Mouse (Mus musculus) liver, adult 2 months (tissue): ENCODE data around the gene Grifin. TPM values are rescaled to one million over a fixed set of nuclear protein-coding genes. Genes with fewer than 3 reads are reported as not detected.

Source experiments
- DNase-seq: peaks from one replicate; pipeline ENCODE4 v3.0.0-alpha.2; 2011; ENCODE audit warnings: low read depth, low spot score; ENCODE audit errors: extremely low read depth
- H3K27ac ChIP-seq: fragments of 200-500 bp; replicated peaks from 2 replicates; pipeline ENCODE4 v1.5.1; 2012; ENCODE audit warnings: low read depth, mild to moderate bottlenecking, control low read depth, inconsistent platforms, low read length; ENCODE audit not compliant: insufficient read depth
- H3K27me3 ChIP-seq: fragments of 200-500 bp; 2 replicates; pipeline ENCODE4 v1.6.1; 2012; ENCODE audit warnings: mild to moderate bottlenecking, moderate library complexity, low read length, inconsistent platforms; ENCODE audit not compliant: control insufficient read depth, insufficient read depth
- H3K36me3 ChIP-seq: fragments of 200-500 bp; 2 replicates; pipeline ENCODE4 v1.6.1; 2012; ENCODE audit warnings: low read length, inconsistent platforms; ENCODE audit not compliant: control insufficient read depth, insufficient read depth
- H3K4me1 ChIP-seq: fragments of 200-500 bp; 2 replicates; pipeline ENCODE4 v1.6.1; 2011; ENCODE audit warnings: low read length; ENCODE audit not compliant: control insufficient read depth, insufficient read depth
- H3K4me3 ChIP-seq: fragments of 200-500 bp; 2 replicates; pipeline ENCODE4 v1.5.1; 2011; ENCODE audit warnings: low read depth, mild to moderate bottlenecking, control low read depth, low read length, moderate library complexity; ENCODE audit not compliant: insufficient read depth
- H3K79me2 ChIP-seq: fragments of 200-500 bp; 2 replicates; pipeline ENCODE4 v1.6.1; 2012; ENCODE audit warnings: inconsistent platforms, mild to moderate bottlenecking, low read length, moderate library complexity; ENCODE audit not compliant: control insufficient read depth, insufficient read depth
- H3K9ac ChIP-seq: fragments of 200-500 bp; 2 replicates; pipeline ENCODE4 v1.6.1; 2012; ENCODE audit warnings: low read depth, mild to moderate bottlenecking, control low read depth, inconsistent platforms, low read length
- CTCF ChIP-seq: fragments of 200-500 bp; IDR thresholded peaks from 2 replicates; pipeline ENCODE4 v1.5.1; 2011; ENCODE audit warnings: low read depth, low read length, control low read depth
- POLR2A ChIP-seq: fragments of 200-500 bp; IDR thresholded peaks from 2 replicates; pipeline ENCODE4 v1.6.1; 2011; ENCODE audit warnings: low read length, control low read depth; ENCODE audit not compliant: insufficient read depth; ENCODE audit errors: extremely low read depth
- WGBS: fragments of 180-500 bp; shearing (Covaris S2); methylation state at CpG from one replicate; pipeline ENCODE4 v1.1.7; 2018; 5-methylcytosine and 5-hydroxymethylcytosine counted together
- polyA plus RNA-seq: library from polyadenylated mRNA; depleted of rRNA; stranded (reverse); fragments of >200 nt; gene quantifications from 2 replicates; pipeline ENCODE4 v1.2.3, GENCODE M21; 2012
- total RNA-seq: library from RNA; depleted of rRNA; stranded (reverse); fragments of >200 nt; gene quantifications from 2 replicates; pipeline ENCODE4 v1.2.3, GENCODE M21; 2014

Grifin gene
- total and polyA plus RNA-seq, 2 experiments, result not detected

DNA sequence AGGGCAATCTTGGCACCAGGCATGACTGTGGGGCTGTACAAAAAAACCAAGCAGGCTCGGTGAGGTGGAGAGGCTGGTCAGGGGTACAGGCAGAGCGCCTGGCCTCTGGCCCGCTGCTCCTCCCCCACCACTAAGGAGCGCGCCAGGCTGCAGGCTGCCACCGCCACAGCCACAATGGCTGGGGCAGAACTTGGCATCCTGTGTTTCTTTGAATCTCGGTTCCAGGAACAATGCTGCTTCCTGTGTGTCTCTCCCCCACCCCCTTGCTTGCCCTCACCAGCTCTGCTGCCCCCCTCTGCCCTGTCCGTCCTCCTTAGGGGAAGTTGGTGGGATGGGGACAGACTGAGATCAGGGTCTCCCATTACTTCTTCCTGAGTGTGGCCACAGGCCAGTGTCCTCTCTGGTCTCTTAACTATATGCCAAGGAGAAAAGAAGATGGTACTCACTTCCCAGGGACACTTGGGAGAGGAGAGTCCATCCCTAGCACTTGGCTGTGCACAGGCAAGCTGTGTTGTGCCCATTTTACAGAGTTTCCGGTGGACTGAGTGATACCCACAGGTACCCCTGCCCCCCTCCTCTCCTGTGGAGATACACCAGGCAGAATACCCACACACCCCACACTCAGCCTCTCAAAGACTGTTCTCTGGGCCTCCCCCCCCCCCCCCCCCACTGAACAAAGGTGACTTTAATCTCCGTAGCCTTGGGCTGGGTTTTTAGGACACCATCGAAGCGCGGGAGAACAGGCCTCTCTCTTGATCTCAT, 44.8 kb upstream of the Grifin start:
- H3K4me3 ChIP-seq, result peak overlapping the region; percentile 73
- no peak for DNase-seq
- H3K27me3 ChIP-seq, result 0 out of 2 replicates have a peak, but pooled peaks cover 3% of the 10 kb centered on the region
- H3K9ac ChIP-seq, result peak overlapping the region; percentile 41
- WGBS, result 13% methylated on average over 13 of the region's 13 CpGs
- H3K79me2 ChIP-seq, result no peaks in the 10 kb centered on the region
- TF ChIP-seq POLR2A (no peak), CTCF (no peak)
- peak overlapping the region; percentile 37 for H3K27ac ChIP-seq
- no peaks in the 10 kb centered on the region for H3K4me1 ChIP-seq
- H3K36me3 ChIP-seq, result no peaks in the 10 kb centered on the region

DNA sequence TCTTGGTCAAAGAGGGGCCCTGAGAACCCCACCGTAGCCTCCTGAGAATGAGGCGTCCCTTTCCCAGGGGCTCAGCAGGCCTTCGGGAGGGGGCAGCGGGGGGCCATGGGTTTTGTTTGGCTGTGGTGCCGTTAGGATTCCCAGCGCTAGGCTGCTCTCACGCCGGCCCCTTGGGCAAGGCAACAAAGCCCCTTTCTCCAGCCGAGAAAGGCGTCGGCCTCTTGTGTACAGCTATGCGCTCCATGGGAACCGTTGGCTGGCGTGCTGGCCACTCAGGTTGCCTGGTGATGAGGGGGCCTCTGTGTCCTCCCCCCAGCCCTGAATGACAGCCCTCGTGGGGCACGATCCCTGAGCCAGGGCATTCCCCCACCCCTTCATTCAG, 43.8 kb upstream of the Grifin start:
- Histone ChIP-seq H3K27me3 (0 out of 2 replicates have a peak, but pooled peaks cover 3% of the 10 kb centered on the region), H3K4me3 (peak overlapping the region; percentile 73), H3K27ac (peak overlapping the region; percentile 3), H3K36me3 (no peaks in the 10 kb centered on the region), H3K79me2 (no peaks in the 10 kb centered on the region), H3K4me1 (no peaks in the 10 kb centered on the region), H3K9ac (peak overlapping the region; percentile 83)
- WGBS, result 7% methylated on average over 16 of the region's 16 CpGs
- TF ChIP-seq POLR2A (no peak), CTCF (no peak)
- no peak for DNase-seq

DNA sequence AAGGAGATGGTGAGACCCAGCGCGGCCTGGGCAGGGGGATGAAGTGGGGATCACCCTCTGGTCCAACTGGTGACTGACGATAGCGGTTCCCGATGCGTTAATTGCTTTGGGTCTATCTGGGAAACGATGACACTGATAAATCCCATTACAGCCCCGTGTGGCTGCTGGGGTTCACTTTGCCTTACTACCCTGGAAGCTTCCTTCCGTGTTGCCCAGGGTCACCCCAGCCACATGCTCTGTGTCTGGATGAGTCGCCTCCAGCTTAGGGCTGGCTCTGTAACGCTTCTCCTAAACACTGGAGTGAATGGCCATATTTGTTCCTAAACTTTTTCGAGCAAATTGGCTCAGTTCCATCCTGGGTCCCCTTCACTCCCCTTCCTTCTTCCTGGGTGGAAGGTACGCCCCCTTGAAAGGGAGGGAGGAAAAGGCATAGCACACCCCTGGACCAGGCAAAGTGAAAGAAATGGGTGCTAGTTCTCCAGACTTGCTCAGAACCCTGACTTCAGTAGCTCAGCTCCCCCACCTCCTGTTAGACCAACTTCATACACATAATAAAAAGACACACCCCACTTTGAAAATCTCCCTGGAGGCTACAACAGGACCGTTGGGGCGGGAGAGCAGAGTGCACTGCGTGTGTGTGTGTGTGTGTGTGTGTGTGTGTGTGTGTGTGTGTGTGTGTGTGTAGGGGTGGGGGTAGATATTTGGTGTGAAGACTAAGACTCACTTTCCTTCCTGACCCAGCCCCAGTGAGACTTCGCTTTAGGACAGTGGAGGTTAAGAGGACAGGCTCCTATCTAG, 43.2 kb upstream of the Grifin start:
- Histone ChIP-seq H3K27ac (peak overlapping the region; percentile 44), H3K79me2 (no peaks in the 10 kb centered on the region), H3K4me3 (peak overlapping the region; percentile 73), H3K4me1 (no peaks in the 10 kb centered on the region), H3K36me3 (no peaks in the 10 kb centered on the region), H3K27me3 (0 out of 2 replicates have a peak, but pooled peaks cover 3% of the 10 kb centered on the region), H3K9ac (peak overlapping the region; percentile 83)
- DNase-seq, result no peak
- WGBS, result 7% methylated on average over 17 of the region's 17 CpGs
- TF ChIP-seq CTCF, result no peak
- no peak for TF ChIP-seq POLR2A

DNA sequence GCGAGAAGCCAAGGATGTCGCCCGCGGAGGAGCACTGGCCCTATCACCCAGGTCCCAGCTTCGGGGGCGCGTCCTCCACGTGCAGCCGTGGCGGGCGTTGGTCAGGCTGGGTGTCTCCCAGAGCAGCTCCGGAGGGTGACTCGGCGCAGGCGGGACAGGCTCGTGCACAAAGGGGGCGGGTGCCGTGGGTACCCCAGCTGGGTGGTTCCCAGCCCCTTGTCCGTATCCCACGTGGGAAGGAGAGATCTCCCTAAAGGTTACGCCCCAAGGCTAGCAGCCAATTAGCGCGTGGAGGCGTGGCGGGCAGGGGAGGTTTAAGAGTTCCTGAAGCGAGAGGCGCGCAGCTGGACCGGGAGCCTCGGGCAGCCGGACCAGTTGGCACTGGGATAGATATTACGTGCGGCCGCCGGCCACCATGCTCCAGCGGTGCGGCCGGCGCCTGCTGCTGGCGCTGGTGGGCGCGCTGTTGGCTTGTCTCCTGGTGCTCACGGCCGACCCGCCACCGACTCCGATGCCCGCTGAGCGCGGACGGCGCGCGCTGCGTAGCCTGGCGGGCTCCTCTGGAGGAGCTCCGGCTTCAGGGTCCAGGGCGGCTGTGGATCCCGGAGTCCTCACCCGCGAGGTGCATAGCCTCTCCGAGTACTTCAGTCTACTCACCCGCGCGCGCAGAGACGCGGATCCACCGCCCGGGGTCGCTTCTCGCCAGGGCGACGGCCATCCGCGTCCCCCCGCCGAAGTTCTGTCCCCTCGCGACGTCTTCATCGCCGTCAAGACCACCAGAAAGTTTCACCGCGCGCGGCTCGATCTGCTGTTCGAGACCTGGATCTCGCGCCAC, 42.3 kb upstream of the Grifin start, which contains the start of gene Lfng:
Lfng (plus strand) TSS at position 320 of the 835 bp plus-strand sequence.
- peak within 1 kb of the TSS; percentile 83 for H3K9ac ChIP-seq
- 2% methylated on average over 91 of the region's 91 CpGs for WGBS
- H3K36me3 ChIP-seq, result no peaks in the 10 kb centered on the region
- H3K27me3 ChIP-seq, result 0 out of 2 replicates have a peak, but pooled peaks cover 3% of the 10 kb centered on the region
- TF ChIP-seq CTCF (no peak), POLR2A (peak; percentile 77)
- peak within 1 kb of the TSS; percentile 73 for H3K4me3 ChIP-seq
- peak; percentile 37 for DNase-seq
- peak within 1 kb of the TSS; percentile 66 for H3K27ac ChIP-seq
- no peaks in the 10 kb centered on the region for H3K4me1 ChIP-seq
- H3K79me2 ChIP-seq, result no peaks in the 10 kb centered on the region

DNA sequence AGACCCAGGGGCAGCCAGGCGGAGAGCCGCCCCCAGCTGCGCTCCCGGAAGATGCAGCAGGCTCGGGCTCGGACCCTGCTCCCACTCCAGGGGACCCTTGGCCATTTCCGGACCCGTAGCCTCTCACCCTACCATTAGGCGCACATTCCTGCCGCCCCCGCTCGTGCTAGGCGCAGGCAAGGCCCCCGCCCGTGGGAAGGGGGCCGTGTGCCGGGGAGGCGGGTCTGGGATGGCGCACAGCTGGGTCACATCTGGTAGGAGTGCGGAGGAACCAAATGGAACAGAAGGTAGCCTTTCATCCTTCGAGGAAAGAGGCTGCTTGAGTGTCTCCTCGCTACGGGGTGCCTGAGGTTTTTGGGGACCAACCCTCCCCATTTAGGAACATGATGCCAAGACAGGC, 41.5 kb upstream of the Grifin start:
- H3K27ac ChIP-seq, result peak overlapping the region; percentile 66
- no peak for DNase-seq
- no peak for TF ChIP-seq POLR2A
- no peak for TF ChIP-seq CTCF
- 0 out of 2 replicates have a peak, but pooled peaks cover 3% of the 10 kb centered on the region for H3K27me3 ChIP-seq
- no peaks in the 10 kb centered on the region for H3K4me1 ChIP-seq
- H3K36me3 ChIP-seq, result no peaks in the 10 kb centered on the region
- 6% methylated on average over 23 of the region's 23 CpGs for WGBS
- 0 out of 2 replicates have a peak overlapping the region, but pooled peaks have one; percentile 6 for H3K4me3 ChIP-seq
- peak overlapping the region; percentile 27; the same call in 1 of the 2 replicates for H3K9ac ChIP-seq
- no peaks in the 10 kb centered on the region for H3K79me2 ChIP-seq
